Mouse (Mus musculus): ENCODE measurements at regions not wholly inside any gene's neighbourhood (a gene's known extent, or its start where the extent isn't known, plus 50 kb on each side); places are given as distances from the start of the nearest gene placed in this dataset.

GRCm38 (mm10) chr13:72266174-72266768, 302.7 kb upstream of the Irx1 start:
- Histone ChIP-seq H3K9me3 (ENCODE audit: low read length) (no peaks in the 10 kb centered on the region), H3K36me3 (ENCODE audit: insufficient read depth, low read length) (no peaks in the 10 kb centered on the region), H3K4me1 (replicated peaks; ENCODE audit: low read depth, low read length) (peaks cover 7% of the 10 kb centered on the region; the same call in 1 of the 2 replicates), H3K4me3 (replicated peaks; ENCODE audit: low read length) (no peak overlapping the region), H3K27me3 (ENCODE audit: insufficient read depth, low read length) (peaks cover 7% of the 10 kb centered on the region)
- TF ChIP-seq CTCF (conservative IDR thresholded peaks at IDR 0.05; ENCODE audit: low read length) (no peak), POU5F1 (IDR thresholded peaks at IDR 0.05; ENCODE audit: borderline replicate concordance, low read length) (no peak), NANOG (IDR thresholded peaks at IDR 0.05; ENCODE audit: borderline replicate concordance, low read length) (no peak)

GRCm38 (mm10) chr13:72280343-72280742, 316.8 kb upstream of the Irx1 start:
- Histone ChIP-seq H3K36me3 (ENCODE audit: insufficient read depth, low read length) (no peaks in the 10 kb centered on the region), H3K27me3 (ENCODE audit: insufficient read depth, low read length) (no peaks in the 10 kb centered on the region), H3K9me3 (ENCODE audit: low read length) (no peaks in the 10 kb centered on the region), H3K4me3 (replicated peaks; ENCODE audit: low read length) (no peak overlapping the region), H3K4me1 (replicated peaks; ENCODE audit: low read depth, low read length) (no peaks in the 10 kb centered on the region)
- TF ChIP-seq NANOG (IDR thresholded peaks at IDR 0.05; ENCODE audit: borderline replicate concordance, low read length) (no peak), CTCF (conservative IDR thresholded peaks at IDR 0.05; ENCODE audit: low read length) (no peak), POU5F1 (IDR thresholded peaks at IDR 0.05; ENCODE audit: borderline replicate concordance, low read length) (no peak)

- TF ChIP-seq NANOG (IDR thresholded peaks at IDR 0.05; ENCODE audit: borderline replicate concordance, low read length), result no peak
- TF ChIP-seq CTCF (conservative IDR thresholded peaks at IDR 0.05; ENCODE audit: low read length), result no peak
- TF ChIP-seq POU5F1 (IDR thresholded peaks at IDR 0.05; ENCODE audit: borderline replicate concordance, low read length), result no peak
- no peak overlapping the region for H3K4me3 ChIP-seq (replicated peaks; ENCODE audit: low read length)
- H3K36me3 ChIP-seq (ENCODE audit: insufficient read depth, low read length), result no peaks in the 10 kb centered on the region
- no peaks in the 10 kb centered on the region for H3K9me3 ChIP-seq (ENCODE audit: low read length)
- no peaks in the 10 kb centered on the region for H3K4me1 ChIP-seq (replicated peaks; ENCODE audit: low read depth, low read length)
- H3K27me3 ChIP-seq (ENCODE audit: insufficient read depth, low read length), result no peaks in the 10 kb centered on the region
Measured at GRCm38 (mm10) chr13:72280871-72281270, 317.3 kb upstream of the Irx1 start.

GRCm38 (mm10) chr13:72282764-72283163, 319.2 kb upstream of the Irx1 start:
- H3K4me3 ChIP-seq (replicated peaks; ENCODE audit: low read length), result no peak overlapping the region
- no peaks in the 10 kb centered on the region for H3K27me3 ChIP-seq (ENCODE audit: insufficient read depth, low read length)
- H3K4me1 ChIP-seq (replicated peaks; ENCODE audit: low read depth, low read length), result no peaks in the 10 kb centered on the region
- H3K9me3 ChIP-seq (ENCODE audit: low read length), result peaks cover 17% of the 10 kb centered on the region
- no peak for TF ChIP-seq CTCF (conservative IDR thresholded peaks at IDR 0.05; ENCODE audit: low read length)
- no peak for TF ChIP-seq NANOG (IDR thresholded peaks at IDR 0.05; ENCODE audit: borderline replicate concordance, low read length)
- TF ChIP-seq POU5F1 (IDR thresholded peaks at IDR 0.05; ENCODE audit: borderline replicate concordance, low read length), result no peak
- H3K36me3 ChIP-seq (ENCODE audit: insufficient read depth, low read length), result no peaks in the 10 kb centered on the region

- no peak for TF ChIP-seq CTCF (conservative IDR thresholded peaks at IDR 0.05; ENCODE audit: low read length)
- no peak for TF ChIP-seq NANOG (IDR thresholded peaks at IDR 0.05; ENCODE audit: borderline replicate concordance, low read length)
- TF ChIP-seq POU5F1 (IDR thresholded peaks at IDR 0.05; ENCODE audit: borderline replicate concordance, low read length), result no peak
Measured at GRCm38 (mm10) chr13:72283701-72284100, 320.2 kb upstream of the Irx1 start.

GRCm38 (mm10) chr13:72286301-72286700, 322.8 kb upstream of the Irx1 start:
- TF ChIP-seq NANOG (IDR thresholded peaks at IDR 0.05; ENCODE audit: borderline replicate concordance, low read length) (no peak), POU5F1 (IDR thresholded peaks at IDR 0.05; ENCODE audit: borderline replicate concordance, low read length) (no peak), CTCF (conservative IDR thresholded peaks at IDR 0.05; ENCODE audit: low read length) (no peak)
- H3K36me3 ChIP-seq (ENCODE audit: insufficient read depth, low read length), result no peaks in the 10 kb centered on the region
- H3K4me1 ChIP-seq (replicated peaks; ENCODE audit: low read depth, low read length), result peaks cover 7% of the 10 kb centered on the region
- peaks cover 5% of the 10 kb centered on the region; the same call in 1 of the 2 replicates for H3K27me3 ChIP-seq (ENCODE audit: insufficient read depth, low read length)
- H3K4me3 ChIP-seq (replicated peaks; ENCODE audit: low read length), result no peak overlapping the region
- peaks cover 17% of the 10 kb centered on the region for H3K9me3 ChIP-seq (ENCODE audit: low read length)

More at GRCm38 (mm10) chr13:72283701-72284100, 320.2 kb upstream of the Irx1 start:
- Histone ChIP-seq H3K4me1 (replicated peaks; ENCODE audit: low read depth, low read length) (no peaks in the 10 kb centered on the region), H3K27me3 (ENCODE audit: insufficient read depth, low read length) (no peaks in the 10 kb centered on the region), H3K36me3 (ENCODE audit: insufficient read depth, low read length) (no peaks in the 10 kb centered on the region), H3K4me3 (replicated peaks; ENCODE audit: low read length) (no peak overlapping the region), H3K9me3 (ENCODE audit: low read length) (peaks cover 17% of the 10 kb centered on the region)

- Histone ChIP-seq H3K4me3 (replicated peaks; ENCODE audit: low read length) (no peak overlapping the region), H3K9me3 (ENCODE audit: low read length) (peaks cover 17% of the 10 kb centered on the region), H3K36me3 (ENCODE audit: insufficient read depth, low read length) (no peaks in the 10 kb centered on the region), H3K4me1 (replicated peaks; ENCODE audit: low read depth, low read length) (peaks cover 20% of the 10 kb centered on the region), H3K27me3 (ENCODE audit: insufficient read depth, low read length) (peaks cover 5% of the 10 kb centered on the region; the same call in 1 of the 2 replicates)
- TF ChIP-seq CTCF (conservative IDR thresholded peaks at IDR 0.05; ENCODE audit: low read length) (no peak), NANOG (IDR thresholded peaks at IDR 0.05; ENCODE audit: borderline replicate concordance, low read length) (no peak), POU5F1 (IDR thresholded peaks at IDR 0.05; ENCODE audit: borderline replicate concordance, low read length) (no peak)
Measured at GRCm38 (mm10) chr13:72288381-72289092, 325.0 kb upstream of the Irx1 start.

GRCm38 (mm10) chr13:72289093-72289501, 325.6 kb upstream of the Irx1 start:
- Histone ChIP-seq H3K9me3 (ENCODE audit: low read length) (peaks cover 17% of the 10 kb centered on the region), H3K27me3 (ENCODE audit: insufficient read depth, low read length) (peaks cover 5% of the 10 kb centered on the region; the same call in 1 of the 2 replicates), H3K36me3 (ENCODE audit: insufficient read depth, low read length) (no peaks in the 10 kb centered on the region), H3K4me1 (replicated peaks; ENCODE audit: low read depth, low read length) (peaks cover 20% of the 10 kb centered on the region), H3K4me3 (replicated peaks; ENCODE audit: low read length) (no peak overlapping the region)
- TF ChIP-seq POU5F1 (IDR thresholded peaks at IDR 0.05; ENCODE audit: borderline replicate concordance, low read length), result no peak
- no peak for TF ChIP-seq CTCF (conservative IDR thresholded peaks at IDR 0.05; ENCODE audit: low read length)
- TF ChIP-seq NANOG (IDR thresholded peaks at IDR 0.05; ENCODE audit: borderline replicate concordance, low read length), result no peak
